Mouse (Mus musculus) Muller cell, postnatal 12 days (primary cell): ENCODE measurements around the gene Ppp1r16b.

Experiments
- DNase-seq: peaks from one replicate; pipeline ENCODE4 v3.0.0-alpha.2; 2015; ENCODE audit errors: inconsistent ontology term

Ppp1r16b gene

GRCm38 (mm10) chr2:158667671-158668432 lies 2.7 kb downstream of the Ppp1r16b start:
- DNase-seq = peak; percentile 49

DNA sequence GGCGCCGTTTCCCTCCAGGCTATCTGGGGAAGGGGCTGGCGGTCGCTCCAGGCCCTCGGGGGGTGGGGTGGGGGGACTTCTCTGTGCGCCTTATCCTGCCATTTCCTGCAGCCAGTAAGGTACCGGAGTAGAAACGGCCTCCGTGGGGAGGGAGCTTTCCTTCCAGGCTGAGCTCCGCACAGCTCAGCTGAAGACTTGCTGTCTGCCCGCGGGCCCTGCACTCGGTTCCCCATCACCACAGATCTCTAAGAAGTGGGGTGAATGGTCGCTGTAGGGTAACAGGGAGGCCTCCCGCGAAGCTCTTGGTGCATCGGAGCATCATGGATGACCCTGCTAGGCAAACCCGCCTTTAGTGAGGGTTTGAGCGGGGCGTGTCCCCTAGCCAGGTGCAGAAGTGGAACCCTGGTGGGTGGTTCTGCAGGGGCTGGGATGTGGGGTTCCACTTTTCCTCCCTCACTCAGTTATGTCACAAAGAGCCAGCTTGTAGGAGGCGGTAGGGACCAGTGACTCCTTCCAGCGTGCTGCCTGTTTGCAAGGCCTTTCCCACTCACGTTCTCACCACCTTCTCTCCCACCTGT lies 3.3 kb downstream of the Ppp1r16b start:
- no peak for DNase-seq

- no peak for DNase-seq
These were observed 4.3 kb downstream of the Ppp1r16b start for GRCm38 (mm10) chr2:158669199-158670195.

DNA sequence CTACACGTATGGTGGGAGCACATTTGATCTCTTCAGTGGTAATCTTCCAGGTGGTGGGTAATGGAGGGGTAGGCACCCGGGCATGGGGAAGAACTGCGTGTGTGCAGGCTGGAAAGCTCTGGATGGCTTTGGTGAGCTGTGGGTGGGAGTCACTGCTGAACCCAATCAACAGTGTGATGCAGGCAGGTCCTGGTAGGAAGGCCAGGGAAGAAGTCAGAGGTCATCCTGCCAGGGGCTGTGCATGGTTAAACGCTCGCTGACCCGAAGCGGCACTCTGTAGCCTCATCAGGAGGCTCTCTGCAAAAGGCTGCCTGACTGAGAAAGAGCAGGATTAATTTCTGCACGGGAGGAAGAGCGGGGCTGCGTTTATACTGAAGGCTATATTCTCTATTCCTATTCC lies 5.4 kb downstream of the Ppp1r16b start:
- no peak for DNase-seq

DNA sequence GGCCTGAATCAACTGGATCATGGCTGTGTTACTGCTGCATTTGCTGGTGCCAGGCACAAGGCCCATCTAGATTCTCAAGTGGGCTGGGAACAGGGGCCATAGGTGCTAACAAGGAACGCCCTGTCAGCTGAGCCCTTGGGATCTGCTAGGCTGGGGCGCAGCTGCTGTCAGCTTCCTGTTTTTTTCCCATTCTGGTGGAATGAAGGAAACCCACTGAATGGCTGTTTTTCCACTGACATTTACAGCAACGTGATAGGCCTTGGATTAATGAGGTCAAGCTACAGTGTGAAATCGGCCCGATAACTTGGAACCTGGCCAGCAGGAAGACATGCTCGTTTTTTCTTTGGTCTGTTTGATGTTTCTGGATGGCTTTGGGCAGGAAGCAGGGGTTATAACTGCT lies 7.6 kb downstream of the Ppp1r16b start:
- peak; percentile 26 for DNase-seq

DNA sequence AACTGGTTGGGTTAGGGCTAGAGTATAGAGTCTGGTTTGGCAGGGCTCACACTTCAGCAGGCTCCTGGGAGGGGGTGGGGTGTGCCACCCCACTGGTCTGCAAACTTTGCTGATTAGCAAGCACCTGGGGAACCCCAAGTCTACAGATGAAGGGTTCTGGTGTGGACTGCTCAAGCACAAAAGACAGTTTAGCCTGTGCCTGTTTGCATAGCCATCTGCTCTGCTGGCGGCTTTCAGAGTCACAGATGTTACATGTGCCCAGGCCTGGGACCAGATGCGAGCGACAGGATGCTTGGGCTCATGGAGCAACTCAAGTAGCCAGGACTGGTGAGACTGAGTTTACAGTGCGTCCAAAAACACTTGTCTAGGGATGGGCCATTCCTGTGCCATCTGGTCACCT lies 8.3 kb downstream of the Ppp1r16b start:
- no peak for DNase-seq

DNA sequence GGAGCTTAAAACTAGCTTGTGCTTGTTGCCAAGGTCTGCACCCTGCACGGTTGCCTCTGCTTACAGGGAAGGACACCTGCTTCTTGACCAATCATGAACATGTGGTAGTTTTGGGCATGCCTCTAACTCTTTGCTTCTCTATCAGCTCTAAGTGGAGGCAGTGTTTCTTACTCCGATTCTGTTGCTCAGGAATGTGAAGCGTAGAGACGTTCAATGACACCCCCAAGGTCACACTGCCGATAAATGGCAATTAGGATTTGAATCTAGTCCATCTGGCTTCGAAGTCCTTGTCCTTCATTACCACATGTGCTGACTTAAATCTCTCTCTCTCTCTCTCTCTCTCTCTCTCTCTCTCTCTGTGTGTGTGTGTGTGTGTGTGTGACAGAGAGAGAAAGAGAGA lies 8.9 kb downstream of the Ppp1r16b start:
- no peak for DNase-seq

- DNase-seq = no peak
These were observed 9.6 kb downstream of the Ppp1r16b start for GRCm38 (mm10) chr2:158674759-158675158.

- no peak for DNase-seq
These were observed 10.0 kb downstream of the Ppp1r16b start for GRCm38 (mm10) chr2:158675161-158675560.

- DNase-seq = no peak
These were observed 10.8 kb downstream of the Ppp1r16b start for GRCm38 (mm10) chr2:158675907-158676533.

GRCm38 (mm10) chr2:158677946-158678345 lies 12.7 kb downstream of the Ppp1r16b start:
- no peak for DNase-seq

DNA sequence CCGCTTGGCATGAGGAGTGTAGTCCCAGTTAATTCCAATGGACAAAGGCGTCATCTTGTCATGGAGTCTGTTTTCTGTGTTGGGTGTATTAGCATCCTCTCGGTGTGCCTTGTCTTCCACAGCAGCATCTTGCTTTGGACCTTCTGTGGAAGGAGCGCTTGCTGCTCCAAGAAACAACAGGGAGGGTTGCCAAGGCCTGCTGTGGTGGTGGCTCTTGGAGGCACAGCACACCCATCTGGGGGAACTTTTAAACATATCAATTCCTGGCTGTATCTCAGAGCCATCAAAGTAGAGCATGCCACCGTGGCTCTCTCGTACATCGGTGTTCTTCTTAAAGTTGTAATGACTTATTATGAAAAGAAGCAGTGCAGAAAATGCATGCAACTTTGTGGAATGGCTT lies 13.9 kb downstream of the Ppp1r16b start:
- DNase-seq = no peak

DNA sequence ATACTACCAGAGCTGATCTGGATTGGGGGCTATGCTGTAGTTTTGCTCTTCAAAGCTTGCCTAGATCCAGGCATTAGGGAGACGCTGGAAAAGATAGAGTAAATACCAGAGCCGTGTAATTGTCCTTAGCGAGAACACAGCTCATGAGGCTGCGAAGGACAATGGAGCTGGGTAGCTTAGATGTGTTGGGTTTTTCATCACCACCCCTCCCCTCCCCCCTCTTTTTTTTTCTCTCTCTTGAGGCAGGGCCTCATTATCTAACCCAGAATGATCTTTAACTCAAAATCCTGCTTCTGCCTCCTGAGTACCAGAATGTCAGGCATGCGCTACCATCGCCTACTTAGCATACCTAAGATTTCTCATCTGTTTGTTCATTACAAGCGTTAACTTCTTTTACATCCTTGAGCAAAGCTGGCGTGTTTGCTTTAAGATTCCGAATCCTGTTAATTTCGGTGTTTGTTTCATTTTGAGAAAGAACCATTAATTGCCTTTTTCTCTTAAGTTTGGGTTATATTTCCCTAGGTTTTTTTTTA lies 15.2 kb downstream of the Ppp1r16b start:
- DNase-seq = no peak

- DNase-seq = no peak
These were observed 16.5 kb downstream of the Ppp1r16b start for GRCm38 (mm10) chr2:158681714-158682113.

GRCm38 (mm10) chr2:158682344-158683037 lies 17.3 kb downstream of the Ppp1r16b start:
- no peak for DNase-seq

GRCm38 (mm10) chr2:158683038-158683413 lies 17.8 kb downstream of the Ppp1r16b start:
- DNase-seq = no peak

DNA sequence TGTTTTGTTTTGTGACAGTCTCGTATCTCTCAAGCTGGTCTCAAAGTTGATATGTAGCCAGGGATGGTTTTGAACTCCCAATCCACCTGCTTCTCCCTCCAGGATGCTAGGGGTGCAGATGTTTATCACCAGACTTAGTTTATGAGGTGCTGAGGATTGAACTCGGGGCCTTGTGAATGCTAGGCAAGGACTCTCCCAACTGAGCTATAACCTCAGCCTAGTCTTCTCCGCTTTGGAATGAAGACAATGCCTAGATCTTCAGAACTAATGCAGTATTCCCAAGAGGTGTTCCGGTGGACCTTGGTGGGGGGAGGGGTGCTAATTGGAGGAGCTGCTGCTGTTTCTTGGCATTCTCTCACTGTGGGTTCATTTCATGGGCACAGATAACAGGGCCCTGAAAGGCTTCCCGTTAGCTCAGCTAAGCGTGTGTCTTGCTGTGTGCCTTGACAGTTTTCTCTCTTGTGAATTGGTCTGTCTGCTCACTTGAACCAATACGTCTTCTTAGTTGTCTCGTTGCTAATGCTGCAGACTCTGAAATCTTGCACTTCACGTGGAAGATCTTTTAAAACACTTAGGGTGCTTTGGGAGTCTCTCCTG lies 19.1 kb downstream of the Ppp1r16b start:
- DNase-seq = no peak

GRCm38 (mm10) chr2:158684910-158685309 lies 19.7 kb downstream of the Ppp1r16b start:
- DNase-seq = no peak

GRCm38 (mm10) chr2:158686394-158686793 lies 21.2 kb downstream of the Ppp1r16b start:
- DNase-seq = no peak

DNA sequence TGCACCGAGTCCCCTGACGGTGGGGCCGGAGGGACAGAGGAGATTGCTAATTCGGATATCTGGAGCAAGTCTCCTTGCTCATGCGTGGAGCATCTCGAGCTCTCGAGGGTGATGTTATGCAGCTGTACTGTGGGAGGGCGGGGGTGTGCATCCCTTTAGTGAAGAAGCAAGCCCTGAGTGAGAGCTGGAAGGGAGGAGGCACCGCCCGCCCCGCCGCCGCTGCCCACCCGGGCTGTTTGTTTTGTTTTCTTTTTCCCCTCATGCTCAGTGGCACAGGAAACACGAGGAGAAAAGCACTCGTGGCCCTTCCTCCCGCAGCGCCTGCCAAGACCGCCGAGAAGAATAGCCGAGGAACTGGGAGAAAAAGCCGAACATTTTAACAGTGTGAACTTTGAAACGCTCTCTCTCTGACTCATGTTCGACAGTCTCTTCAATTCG lies 22.6 kb downstream of the Ppp1r16b start:
- DNase-seq = peak; percentile 60

DNA sequence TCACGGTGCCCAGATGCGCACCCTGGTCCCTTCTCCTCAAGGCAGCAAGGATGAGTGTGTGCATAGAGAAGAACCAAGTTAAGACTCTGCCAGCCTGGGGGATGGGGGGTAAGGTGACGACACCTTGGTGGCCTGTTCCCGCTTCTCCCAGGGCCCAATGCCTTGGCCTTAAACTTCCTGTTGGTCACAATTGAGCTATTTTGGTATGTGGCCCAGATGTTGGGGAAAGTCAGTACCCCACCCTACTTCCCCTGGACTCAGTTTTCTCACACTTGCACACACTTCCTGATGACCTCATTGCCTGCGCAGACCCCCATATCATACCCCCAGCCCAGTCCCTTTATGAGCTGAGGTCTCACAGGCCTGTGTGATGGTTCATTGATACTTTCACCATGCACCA lies 23.9 kb downstream of the Ppp1r16b start:
- no peak for DNase-seq
